Mouse (Mus musculus): Measurements from ENCODE around the gene Tlcd1.

DNA sequence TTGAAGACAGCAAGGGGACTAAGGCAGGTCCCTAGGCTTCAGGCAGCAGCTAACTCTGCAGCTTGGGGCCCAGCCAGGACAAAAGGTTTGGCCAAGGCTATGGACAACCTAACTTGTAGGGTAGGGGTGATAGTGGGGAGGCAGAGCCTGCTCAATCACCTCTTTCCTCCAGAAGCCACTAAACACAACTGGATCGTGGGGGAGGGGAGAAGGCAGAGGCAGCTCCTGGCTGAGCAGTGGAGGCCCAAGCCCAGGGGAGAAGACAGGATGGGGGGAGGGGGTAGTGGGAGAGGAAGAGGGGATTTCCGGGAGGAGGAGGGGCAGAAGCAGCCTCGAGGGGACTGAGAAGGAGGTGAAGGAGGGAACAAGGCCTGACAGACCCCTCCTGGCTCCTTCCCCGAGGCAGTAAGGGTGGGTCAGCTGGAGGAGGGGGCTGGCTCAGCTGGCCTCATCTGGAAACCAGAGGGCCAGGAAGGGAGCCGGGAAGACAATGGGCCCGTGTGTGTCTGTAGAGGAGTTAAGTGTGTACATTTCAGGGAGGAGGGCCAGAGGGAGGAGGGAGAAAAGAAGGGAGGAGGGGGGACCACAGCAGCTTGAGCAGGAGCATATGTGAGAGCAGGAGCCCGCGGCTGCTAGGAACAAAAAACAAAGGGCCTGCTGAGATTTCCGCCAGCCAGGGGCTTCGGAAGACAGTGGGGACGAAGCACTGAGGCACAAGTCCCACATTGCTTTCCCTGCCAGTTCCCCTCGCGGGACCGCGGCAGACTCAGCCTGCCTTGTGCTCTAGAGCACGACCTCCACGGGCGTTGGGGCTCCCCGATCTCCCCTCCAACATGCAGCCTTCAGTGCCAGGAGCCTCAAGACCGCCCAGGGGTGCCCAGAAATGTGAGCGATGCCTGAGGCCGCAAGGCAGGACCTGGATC is 12.6 kb upstream of the Tlcd1 start:
- no peak for TF ChIP-seq GATA1 (IDR thresholded peaks at IDR 0.05; ENCODE audit: borderline replicate concordance, low read length)
- no peak for TF ChIP-seq FLI1 (IDR thresholded peaks at IDR 0.05; ENCODE audit: low read length)
